Mouse (Mus musculus) lung, adult 2 months (tissue): ENCODE measurements around the gene Usb1. TPM values are rescaled to one million over a fixed set of nuclear protein-coding genes. Genes with fewer than 3 reads are reported as not detected.

Experiments
- DNase-seq: peaks from one replicate; pipeline ENCODE4 v3.0.0; 2022
- H3K4me1 ChIP-seq: fragments of 200-500 bp; 2 replicates; pipeline ENCODE4 v1.6.1; 2011; ENCODE audit warnings: low read length; ENCODE audit not compliant: control insufficient read depth, insufficient read depth
- H3K4me3 ChIP-seq: fragments of 200-500 bp; replicated peaks from 2 replicates; pipeline ENCODE3; 2011; ENCODE audit warnings: low read depth, mild to moderate bottlenecking, control low read depth, low read length; ENCODE audit errors: extremely low read depth
- CTCF ChIP-seq: fragments of 200-500 bp; IDR thresholded peaks from 2 replicates; pipeline ENCODE4 v1.5.1; 2011; ENCODE audit warnings: mild to moderate bottlenecking, low read length, control low read depth; ENCODE audit not compliant: insufficient read depth
- POLR2A ChIP-seq: fragments of 200-500 bp; IDR thresholded peaks from 2 replicates; pipeline ENCODE4 v1.6.1; 2011; ENCODE audit warnings: low read depth, mild to moderate bottlenecking, control low read depth, low read length, borderline replicate concordance; ENCODE audit errors: extremely low read depth
- WGBS: fragments of 180-500 bp; shearing (Covaris S2); methylation state at CpG from one replicate; pipeline ENCODE4 v1.1.7; 2018; 5-methylcytosine and 5-hydroxymethylcytosine counted together
- polyA plus RNA-seq: library from polyadenylated mRNA; depleted of rRNA; stranded (reverse); fragments of >200 nt; gene quantifications from 2 replicates; pipeline ENCODE4 v1.2.3, GENCODE M21; 2012

Usb1 gene
- polyA plus RNA-seq, 1 experiment, result 31.8 TPM

DNA sequence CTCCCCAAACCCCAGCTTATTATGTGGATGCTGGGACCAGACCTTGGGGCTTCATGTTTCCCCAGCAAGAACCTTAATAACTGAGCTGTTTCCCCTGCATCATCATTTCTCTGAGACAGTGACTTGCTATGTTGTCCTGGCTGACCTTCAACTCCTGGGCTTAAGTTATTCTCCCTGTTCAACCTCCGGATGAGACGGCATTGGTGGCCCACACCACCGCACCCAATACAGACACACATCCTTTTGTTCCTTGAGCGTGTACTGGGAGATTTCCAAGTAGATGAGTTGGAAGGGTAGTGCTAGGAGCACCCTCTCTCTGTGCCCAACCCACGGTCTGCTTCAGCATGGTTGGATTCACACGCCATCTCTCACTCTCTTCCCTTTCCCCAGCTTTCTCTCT, 18.2 kb upstream of the Usb1 start:
- Histone ChIP-seq H3K4me1 (no peaks in the 10 kb centered on the region), H3K4me3 (no peak overlapping the region)
- TF ChIP-seq CTCF, result no peak
- TF ChIP-seq POLR2A, result no peak
- DNase-seq, result no peak
- 56% methylated on average over 6 of the region's 6 CpGs for WGBS

DNA sequence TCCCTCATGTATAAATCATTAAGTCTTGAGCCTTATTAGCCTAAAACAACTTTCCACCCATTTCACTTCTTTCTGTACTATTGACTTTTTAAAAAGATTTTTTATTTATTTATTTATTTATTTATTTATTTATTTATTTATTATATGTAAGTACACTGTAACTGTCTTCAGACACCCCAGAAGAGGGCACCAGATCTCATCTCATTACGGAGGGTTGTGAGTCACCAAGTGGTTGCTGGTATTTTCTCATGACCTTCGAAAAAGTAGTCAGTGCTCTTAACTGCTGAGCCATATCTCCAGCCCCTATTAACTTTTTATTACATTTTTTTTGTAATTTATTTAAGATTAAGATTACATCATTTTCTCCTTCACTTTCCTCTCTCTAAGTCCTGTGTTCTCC, 17.4 kb upstream of the Usb1 start:
- H3K4me1 ChIP-seq, result no peaks in the 10 kb centered on the region
- DNase-seq, result no peak
- no peak overlapping the region for H3K4me3 ChIP-seq
- WGBS, result 34% methylated on average over 2 of the region's 2 CpGs
- TF ChIP-seq POLR2A (no peak), CTCF (no peak)

DNA sequence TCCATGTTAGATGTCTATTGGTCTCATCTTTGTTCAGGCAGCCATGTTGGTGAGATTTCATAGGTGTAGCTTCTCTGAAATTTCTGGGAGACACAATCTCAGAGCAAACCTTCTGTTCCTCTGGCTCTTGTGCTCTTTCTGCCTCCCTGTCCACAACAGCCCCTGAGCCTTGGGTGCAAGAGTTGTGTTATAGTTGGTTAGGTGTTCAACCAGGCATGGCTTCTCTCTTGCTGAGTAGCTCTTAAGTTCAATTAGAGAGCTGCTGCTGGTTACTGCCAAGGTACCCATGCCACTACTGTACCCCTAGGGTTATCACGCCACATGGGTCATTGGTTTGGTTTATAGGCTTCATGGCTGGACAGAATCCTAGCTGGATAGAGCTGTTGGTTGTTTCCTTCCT, 16.7 kb upstream of the Usb1 start:
- no peak overlapping the region for H3K4me3 ChIP-seq
- no peaks in the 10 kb centered on the region for H3K4me1 ChIP-seq
- 100% methylated on average over 1 of the region's 1 CpGs for WGBS
- DNase-seq, result no peak
- TF ChIP-seq CTCF, result no peak
- TF ChIP-seq POLR2A, result no peak

DNA sequence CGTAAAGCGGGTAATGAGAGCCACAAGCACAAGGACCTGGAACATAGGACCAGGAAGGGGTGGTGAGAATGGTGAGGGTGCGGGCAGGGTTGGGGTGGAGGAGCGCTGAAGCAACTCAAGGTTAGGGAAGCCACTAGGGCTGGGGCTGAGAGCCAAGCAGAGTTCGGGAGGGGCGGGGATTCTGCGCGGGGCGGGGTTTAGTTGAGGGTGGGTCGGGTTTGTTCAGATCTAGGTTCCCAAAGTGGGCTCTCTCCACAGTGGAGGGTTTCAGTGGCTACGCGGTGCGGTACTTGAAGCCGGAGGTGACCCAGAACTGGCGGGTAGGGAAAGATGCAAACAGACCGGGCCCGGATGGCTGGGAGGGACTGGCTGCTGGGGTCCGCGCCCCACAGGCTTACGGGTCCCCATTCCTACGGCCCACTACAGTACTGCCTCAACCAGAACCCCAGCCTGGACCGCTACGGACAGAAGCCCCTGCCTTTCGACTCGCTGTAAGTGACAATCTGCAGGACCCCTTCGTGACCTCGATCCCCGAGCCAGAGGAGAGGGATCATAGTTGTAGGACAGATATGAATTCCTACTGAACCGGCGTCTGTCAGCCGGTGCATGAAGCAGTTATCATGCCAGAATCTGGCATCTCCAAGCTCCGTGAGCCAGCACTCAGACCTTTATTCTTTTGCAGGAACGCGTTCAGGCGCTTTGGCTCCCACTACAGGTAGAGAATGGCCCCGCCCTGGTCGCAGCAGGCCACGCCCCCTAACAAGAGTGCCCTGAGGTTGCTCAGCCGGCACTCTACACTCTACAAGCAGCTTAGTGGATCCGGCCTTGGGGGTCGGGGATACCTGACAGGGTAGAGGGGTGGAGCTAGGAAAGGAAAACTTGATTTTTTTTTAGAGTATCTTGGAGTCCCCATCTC, 11.6 kb upstream of the Usb1 start:
- 3% methylated on average over 41 of the region's 41 CpGs for WGBS
- DNase-seq, result peak; percentile 81
- TF ChIP-seq CTCF (no peak), POLR2A (peak; percentile 19; the same call in 1 of the 2 replicates)
- Histone ChIP-seq H3K4me3 (peak overlapping the region; percentile 45), H3K4me1 (peaks cover 9% of the 10 kb centered on the region; the same call in 1 of the 2 replicates)

DNA sequence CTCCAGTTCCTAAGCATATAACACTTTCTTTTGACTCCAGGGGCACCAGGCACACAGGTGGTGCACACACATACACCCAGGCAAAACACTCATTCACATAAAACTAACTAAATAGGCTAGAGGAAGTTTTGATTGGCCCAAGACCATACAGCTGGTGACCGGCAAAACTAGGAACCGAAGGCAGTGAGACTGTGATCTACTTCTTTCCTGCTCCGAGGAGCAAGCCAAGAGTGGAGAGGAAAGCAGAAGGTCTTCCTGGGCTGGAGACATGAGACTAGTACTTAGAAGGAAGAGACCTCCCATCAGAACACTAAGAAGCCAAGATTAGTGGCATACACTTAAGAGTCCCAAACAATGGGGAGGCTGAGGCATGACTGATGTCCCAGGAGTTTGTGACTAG, 8.9 kb upstream of the Usb1 start:
- WGBS, result 32% methylated on average over 3 of the region's 3 CpGs
- H3K4me1 ChIP-seq, result peaks cover 18% of the 10 kb centered on the region
- no peak overlapping the region for H3K4me3 ChIP-seq
- no peak for TF ChIP-seq CTCF
- TF ChIP-seq POLR2A, result no peak
- DNase-seq, result no peak

DNA sequence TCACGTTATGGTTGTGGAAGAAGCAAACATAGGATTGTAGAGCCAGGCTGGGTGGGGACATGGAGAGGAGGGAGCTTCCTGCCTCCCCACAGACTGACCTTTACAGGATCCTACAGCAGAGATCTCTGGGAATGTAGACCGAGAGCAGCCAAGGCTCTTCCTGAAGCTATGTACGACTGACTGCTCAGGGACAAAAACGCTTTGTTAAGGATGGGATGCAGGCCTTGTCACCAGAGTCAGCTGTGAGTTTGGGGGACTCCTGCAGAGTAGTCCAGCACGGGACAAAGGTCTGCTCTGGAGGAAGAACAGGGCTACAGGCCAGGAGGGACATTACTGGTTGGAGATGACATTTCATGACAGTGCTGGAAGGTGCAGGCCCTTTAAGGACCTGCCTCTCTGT, 7.4 kb upstream of the Usb1 start:
- Histone ChIP-seq H3K4me3 (no peak overlapping the region), H3K4me1 (peaks cover 18% of the 10 kb centered on the region)
- DNase-seq, result no peak
- no peak for TF ChIP-seq POLR2A
- no peak for TF ChIP-seq CTCF
- WGBS, result 31% methylated on average over 5 of the region's 5 CpGs

DNA sequence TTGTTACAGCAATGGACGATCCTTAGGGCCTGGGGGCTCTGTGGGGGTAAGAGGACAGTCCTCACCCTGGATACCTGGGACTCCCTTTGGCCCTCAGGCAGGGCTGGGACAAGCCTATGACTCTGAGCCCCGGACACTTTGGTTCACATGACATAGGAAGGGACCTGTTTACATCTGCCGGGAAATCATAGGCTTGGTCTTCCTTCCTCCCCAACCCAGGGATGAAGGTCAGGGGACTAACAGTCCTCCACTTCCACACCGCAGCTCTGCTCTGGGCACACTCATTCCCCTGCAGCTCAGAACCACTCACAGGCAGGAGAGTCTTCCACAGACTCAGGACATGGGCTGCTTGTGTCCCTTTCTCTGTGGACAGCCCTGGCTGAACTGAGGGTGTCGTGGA, 5.3 kb upstream of the Usb1 start:
- no peak for DNase-seq
- peaks cover 24% of the 10 kb centered on the region for H3K4me1 ChIP-seq
- 54% methylated on average over 5 of the region's 5 CpGs for WGBS
- TF ChIP-seq CTCF (no peak), POLR2A (peak; percentile 37; the same call in 1 of the 2 replicates)
- no peak overlapping the region for H3K4me3 ChIP-seq

DNA sequence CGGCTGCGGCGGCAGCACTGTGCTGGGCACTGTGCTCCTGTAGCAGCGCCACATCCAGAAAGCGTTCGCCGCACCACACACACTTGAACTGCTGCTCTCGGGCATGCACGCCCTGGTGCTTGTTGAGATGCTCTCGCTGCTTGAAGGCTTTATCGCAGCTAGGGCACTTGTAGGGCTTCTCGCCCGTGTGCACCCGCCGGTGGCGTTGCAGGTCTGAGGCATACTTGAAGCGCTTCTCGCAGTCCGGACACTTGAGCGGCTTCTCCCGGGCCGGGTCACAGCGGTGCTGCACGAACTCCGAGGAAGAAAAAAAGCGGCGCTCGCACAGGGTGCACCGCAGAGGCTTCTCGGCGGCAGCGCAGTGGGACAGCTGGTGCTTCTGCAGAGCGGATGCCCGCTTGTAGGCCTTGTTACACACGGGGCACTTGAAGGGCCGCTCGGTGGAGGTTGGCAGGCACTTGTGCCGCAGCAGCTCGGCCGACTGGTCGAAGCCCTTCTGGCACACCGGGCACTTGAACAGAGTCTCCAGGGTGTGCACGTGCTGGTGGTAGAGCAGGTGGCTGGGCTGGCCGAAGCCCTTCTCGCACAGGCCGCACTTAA, 4.1 kb upstream of the Usb1 start:
- WGBS, result 91% methylated on average over 46 of the region's 46 CpGs
- Histone ChIP-seq H3K4me1 (peaks cover 24% of the 10 kb centered on the region), H3K4me3 (no peak overlapping the region)
- TF ChIP-seq CTCF, result no peak
- no peak for TF ChIP-seq POLR2A
- DNase-seq, result no peak

DNA sequence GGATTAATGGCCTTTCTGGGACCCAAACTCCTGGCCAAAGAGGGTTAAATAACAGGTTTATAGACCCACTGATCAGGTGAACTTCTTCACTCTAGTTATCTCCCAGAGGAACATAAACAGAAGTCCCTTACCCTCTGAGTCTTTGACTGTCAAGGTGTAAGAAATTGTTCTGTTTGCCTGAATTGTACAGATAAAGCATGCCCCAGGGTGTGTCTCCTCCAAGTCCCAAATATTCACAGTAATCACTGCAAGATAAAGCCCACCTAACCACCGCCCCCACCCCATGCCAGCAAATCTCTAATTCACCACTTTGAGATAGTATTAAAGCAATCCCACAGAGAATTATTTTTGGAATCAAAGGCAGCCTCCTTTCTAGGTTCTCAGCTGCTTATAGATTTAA, 1.7 kb upstream of the Usb1 start:
- 55% methylated on average over 1 of the region's 1 CpGs for WGBS
- Histone ChIP-seq H3K4me3 (no peak overlapping the region), H3K4me1 (peaks cover 17% of the 10 kb centered on the region)
- DNase-seq, result no peak
- TF ChIP-seq POLR2A, result no peak
- no peak for TF ChIP-seq CTCF
